Mouse (Mus musculus): ENCODE results near the gene C77080. TPM values are rescaled to one million over a fixed set of nuclear protein-coding genes. Genes with fewer than 3 reads are reported as not detected.
"Not testable (repeated sequence)": the region's sequence is repeated elsewhere in the genome, so short reads cannot be mapped to it uniquely, and the experiment has no call there.

C77080 gene
- polyA plus RNA-seq, 2 experiments from 2014 or later: 0.20 to 0.27 TPM

DNA sequence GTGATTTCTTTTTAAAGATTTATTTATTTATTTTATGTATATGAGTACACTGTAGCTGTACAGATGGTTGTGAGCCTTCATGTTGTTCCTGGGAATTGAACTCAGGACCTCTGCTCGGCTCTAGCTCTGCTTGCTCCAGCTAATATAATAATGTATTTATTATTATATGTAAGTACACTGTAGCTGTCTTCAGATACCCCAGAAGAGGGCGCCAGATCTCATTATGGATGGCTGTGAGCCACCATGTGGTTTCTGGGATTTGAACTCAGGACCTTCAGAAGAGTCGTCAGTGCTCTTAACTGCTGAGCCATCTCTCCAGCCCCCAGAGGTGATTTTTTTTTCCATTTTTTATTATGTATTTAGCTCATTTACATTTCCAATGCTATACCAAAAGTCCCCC is 48.7 kb downstream of the C77080 start:
- not testable (repeated sequence) for ATAC-seq

- no peak for ATAC-seq
Measured at GRCm38 (mm10) chr4:129211461-129211860, 49.7 kb downstream of the C77080 start.

DNA sequence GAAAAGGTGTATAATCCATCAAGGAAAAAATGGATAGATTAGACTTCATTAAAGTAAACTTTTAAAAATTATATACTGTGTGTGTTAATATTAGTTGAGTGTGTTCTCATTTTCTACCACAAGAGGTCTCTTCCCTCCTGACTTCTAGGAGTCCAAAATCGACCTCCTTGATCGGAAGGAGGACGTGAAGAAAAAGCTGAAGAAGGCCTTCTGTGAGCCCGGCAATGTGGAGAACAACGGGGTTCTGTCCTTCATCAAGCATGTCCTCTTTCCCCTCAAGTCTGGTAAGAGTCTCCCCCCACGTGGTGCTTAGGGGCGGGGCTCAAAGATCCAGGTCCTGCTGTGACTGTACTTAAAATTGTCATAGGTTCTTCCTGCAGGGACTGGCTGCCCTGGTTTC is 51.7 kb downstream of the C77080 start:
- ATAC-seq: no peak

DNA sequence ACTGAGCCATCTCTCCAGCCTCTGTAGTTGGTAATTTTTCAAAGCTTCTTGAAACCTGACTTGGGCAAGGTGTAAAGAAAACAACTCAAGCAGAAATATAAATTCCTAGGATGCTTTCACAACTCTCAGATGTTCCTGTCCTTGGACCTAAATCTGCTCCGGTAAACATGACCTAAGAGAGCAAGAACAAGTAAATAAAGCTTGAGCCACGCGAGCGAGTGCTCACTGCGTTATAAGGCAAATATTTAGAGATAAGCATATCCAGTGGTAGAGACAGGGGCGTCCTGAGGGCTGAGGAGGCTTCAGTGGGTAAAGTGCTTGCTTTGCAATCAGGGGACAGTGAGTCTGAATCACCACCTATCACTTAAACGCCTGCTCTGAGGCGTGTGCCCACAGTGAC is 54.4 kb downstream of the C77080 start:
- no peak for ATAC-seq

DNA sequence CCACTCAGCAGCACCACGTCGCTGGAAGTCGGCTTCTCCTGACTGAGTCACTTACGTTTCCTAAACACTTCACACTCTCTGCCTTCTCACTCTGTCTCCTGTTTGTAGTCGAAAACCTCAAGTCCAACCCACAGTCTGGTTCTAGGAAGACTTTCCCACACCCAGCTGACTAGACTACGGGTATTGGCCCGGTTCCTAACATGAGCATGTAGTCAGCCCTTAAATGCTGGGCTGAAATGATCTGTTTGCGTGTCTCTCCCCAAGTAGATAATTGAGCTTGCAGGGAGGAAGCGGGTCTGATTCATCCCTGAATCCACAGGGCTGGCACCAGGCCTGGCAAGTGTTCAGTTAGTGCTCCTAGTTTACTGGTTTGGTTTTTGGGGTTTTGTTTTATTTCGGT is 56.5 kb downstream of the C77080 start:
- ATAC-seq: no peak

DNA sequence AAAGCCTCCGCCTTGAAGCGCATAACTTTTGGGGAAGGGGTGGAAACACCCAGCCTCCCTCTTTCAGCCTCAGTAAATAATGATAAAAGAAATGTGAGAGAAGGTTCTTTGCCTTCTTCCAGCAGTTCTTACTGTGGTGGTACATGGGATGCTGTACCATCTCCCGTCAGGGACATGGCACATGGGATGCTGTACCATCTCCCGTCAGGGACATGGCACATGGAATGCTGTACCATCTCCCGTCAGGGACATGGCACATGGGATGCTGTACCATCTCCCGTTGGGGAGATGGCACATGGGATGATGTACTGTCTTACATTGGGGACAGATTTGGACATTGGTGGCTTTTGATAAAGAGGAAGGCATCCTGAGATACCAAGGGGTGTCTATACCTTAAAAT is 63.7 kb downstream of the C77080 start:
- ATAC-seq: no peak

- ATAC-seq: no peak
Measured at GRCm38 (mm10) chr4:129194280-129194679, 66.9 kb downstream of the C77080 start.

DNA sequence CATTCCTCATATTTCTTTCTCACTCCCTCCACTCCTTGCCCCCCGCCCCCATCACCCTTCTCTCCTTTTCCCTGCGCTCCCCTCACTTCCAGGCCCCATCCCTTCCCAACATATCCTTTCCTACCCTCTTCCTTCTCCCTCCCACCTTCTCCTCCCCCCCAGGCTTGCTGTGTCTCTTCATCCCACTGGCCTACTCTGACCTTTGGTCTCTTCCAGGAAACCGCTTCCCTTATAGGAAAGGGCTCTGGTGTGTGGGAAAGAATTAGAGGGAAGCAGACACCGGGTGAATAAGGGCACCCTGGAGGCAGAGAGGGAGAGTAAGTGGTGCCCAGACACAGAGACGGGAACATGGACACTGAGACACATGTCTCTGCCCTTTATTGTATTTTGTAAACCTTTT is 69.5 kb downstream of the C77080 start:
- no peak for ATAC-seq

DNA sequence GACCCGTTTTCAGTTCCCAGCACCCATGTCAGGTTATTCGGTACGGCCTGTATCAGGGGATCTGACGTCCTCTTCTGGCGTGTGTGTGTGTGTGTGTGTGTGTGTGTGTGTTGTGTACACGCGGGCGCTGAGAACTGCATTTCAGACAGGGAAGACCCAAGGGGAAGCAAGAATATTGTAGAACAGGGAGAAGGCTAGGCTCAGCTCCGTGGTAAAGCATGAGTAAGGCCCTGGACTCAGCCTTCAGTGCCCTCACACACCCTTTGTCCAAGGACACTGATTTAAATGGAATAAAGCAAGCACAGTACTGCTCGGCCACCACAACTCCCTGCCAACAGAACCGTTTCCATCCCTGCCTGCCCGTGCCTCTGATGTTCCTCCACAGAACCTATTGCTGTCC is 70.7 kb downstream of the C77080 start:
- ATAC-seq: no peak

DNA sequence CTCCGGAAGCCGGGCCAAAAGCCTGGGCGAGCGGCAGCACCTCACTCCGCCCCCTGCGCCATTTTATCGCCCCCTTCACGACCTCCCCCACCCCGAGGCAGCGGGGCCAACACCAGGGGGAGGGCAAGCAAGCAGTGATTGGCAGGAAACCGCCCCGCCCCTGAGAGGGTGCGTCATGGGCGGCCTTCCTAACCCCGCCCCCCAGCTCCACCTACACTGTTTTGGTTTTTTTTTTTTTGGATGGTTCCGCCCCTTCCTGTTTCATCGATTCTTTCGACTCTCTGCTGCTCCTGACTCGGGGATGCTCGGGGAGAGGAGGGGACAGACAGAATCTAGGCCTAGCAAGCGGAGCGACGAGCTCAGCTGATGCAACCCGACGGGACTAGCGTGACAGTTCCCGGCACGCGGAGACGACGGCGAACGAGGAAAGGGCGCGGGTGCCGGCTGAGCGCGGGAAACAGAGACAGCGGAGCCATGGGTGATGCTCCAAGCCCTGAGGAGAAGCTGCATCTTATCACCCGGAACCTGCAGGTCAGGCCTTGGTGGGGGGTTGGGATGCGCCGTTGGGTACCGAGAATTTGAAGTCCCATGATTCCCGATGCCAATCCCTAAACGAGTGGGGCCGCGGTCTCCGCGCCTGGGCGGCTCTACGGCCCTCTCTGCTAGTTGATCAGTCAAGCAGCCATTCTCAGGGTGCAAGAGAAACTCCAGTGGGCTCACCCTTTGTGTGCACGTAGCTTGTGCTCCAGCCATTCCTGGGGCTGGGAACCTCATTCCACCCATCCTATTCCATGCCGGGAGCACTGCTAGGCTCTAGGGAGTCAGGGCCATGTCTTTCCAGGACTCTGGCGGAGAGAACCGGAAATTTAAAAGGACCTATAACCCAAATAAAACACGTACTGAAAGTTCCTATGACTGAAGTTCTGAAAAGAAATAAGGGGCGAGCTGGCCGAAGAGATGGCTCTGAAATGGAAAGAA is 71.4 kb downstream of the C77080 start, which contains the start of the genes S100pbp and Yars:
Gene S100pbp, minus strand, starts transcription at position 186 of the 978 bp plus-strand sequence.
Gene Yars, plus strand, starts transcription at position 219 of the 978 bp plus-strand sequence.
- peak; percentile 94 for ATAC-seq

DNA sequence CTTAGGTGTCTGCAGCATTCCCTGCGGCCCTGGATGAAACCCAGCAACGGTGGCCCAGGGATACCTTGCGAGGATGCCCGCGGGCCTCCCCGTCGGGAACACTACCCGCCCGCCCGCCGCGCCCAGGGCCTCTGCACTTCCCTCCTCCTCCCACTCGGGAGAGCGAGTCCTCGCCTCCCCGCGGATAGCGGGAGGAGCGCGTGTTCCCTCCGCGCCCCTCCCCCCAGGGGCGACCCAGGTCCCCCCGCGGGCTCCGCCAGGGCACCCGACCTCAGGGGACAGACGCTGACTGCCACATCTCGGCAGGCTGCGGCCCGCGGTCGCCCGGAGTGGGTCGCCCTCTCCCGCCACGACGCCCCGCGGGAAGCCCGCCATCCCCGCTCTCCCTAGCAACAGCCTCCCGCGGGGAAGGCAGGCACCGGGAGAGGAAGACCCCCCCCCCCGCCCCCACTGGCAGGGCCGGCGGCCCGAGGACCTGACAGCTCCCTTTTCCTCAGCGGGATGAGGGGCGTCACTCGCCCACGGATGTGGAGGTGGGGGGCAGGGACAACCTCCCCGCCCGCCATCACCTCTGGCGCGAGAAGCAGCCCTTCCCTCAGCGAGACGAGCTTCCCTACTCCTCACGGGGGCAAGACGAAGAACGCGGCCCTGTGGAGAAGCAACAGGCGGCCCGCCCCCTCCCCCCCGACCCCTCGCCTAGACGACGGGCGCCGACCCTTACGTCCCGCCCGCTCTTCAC is 72.2 kb downstream of the C77080 start:
- no peak for ATAC-seq

GRCm38 (mm10) chr4:129188041-129188659 is 73.1 kb downstream of the C77080 start:
- ATAC-seq: no peak

DNA sequence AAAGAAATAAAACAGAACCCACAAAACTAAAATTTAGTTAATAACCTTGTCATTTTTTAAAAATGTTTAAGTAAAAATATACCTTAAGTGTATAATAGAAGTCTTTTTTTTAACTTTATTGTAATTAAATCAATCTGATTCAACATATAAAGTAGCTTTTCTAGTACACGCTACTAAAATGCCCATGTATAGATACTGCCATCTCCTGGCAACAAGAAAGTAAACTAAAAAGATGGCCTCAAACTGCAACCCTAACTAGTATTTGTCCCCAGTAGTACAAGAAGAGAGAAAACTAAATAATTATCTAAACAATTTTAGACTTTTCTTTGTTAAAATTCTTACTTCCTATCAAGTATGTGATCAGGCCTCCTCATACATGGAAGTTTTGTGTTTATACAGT is 81.6 kb downstream of the C77080 start:
- ATAC-seq: no peak

DNA sequence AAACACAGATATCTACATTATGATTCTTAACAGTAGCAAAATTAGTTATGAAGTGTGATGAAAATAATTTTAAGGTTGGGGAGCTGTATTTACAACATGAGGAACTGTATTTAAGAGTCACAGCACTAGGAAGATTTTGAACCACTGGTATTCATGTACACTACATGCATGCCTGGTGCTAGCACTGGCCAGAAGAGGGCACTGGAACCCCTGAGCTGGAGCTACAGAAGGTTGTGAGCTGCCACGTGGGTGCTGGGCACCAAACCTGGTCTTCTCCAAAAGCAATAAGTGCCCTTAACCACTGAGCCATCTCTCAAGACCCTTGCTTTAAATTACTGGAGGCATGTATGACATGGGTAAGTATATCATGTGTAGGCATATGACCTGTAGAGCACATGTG is 88.7 kb downstream of the C77080 start:
- ATAC-seq: no peak

Other genes starting within 250 kb of the C77080 start
- gene Rnf19b, start 203.1 kb downstream of the C77080 start, polyA plus RNA-seq (2017; shearing (Covaris generic)): 10 to 100 TPM; 10.2 to 17.1 TPM
- not detected for gene Tmem54, start 155.9 kb downstream of the C77080 start, polyA plus RNA-seq (2017; shearing (Covaris generic))
- not detected for gene Hpca, start 139.4 kb downstream of the C77080 start, polyA plus RNA-seq (2017; shearing (Covaris generic))
- gene Fndc5, start 124.4 kb downstream of the C77080 start, polyA plus RNA-seq (2017; shearing (Covaris generic)): under 1 TPM; 0.27 to 0.28 TPM
- gene S100pbp, start 71.7 kb downstream of the C77080 start, polyA plus RNA-seq (2017; shearing (Covaris generic)): 10 to 100 TPM; 20.0 to 26.1 TPM
- gene Yars, start 71.6 kb downstream of the C77080 start, polyA plus RNA-seq (2017; shearing (Covaris generic)): 10 to 100 TPM; 27.4 to 42.1 TPM
- under 1 TPM in 1 of 2 experiments, not detected in 1; 0.46 TPM for gene Sync, start 26.2 kb upstream of the C77080 start, polyA plus RNA-seq (2017; shearing (Covaris generic))
- gene Rbbp4, start 74.0 kb upstream of the C77080 start, polyA plus RNA-seq (2017; shearing (Covaris generic)): 100 to 1,000 TPM; 252 to 315 TPM
- gene Zbtb8os, start 74.3 kb upstream of the C77080 start, polyA plus RNA-seq (2017; shearing (Covaris generic)): 10 to 100 TPM; 79.6 to 86.0 TPM
- 1 to 10 TPM; 9.6 to 9.8 TPM for gene Zbtb8a, start 116.7 kb upstream of the C77080 start, polyA plus RNA-seq (2017; shearing (Covaris generic))
- gene Zbtb8b, start 179.4 kb upstream of the C77080 start, polyA plus RNA-seq (2017; shearing (Covaris generic)): not detected
- 10 to 100 TPM; 30.8 to 37.9 TPM for gene Bsdc1, start 200.2 kb upstream of the C77080 start, polyA plus RNA-seq (2017; shearing (Covaris generic))
- gene Tssk3, start 229.6 kb upstream of the C77080 start, polyA plus RNA-seq (2017; shearing (Covaris generic)): not detected
- not detected for gene Fam229a, start 229.8 kb upstream of the C77080 start, polyA plus RNA-seq (2017; shearing (Covaris generic))

Data from CD4-positive, CD25-positive, alpha-beta regulatory T cell, adult 4 months (primary cell).